Mouse (Mus musculus) liver, embryonic 11.5 days (tissue): ENCODE results near the gene Xylt2. TPM values are rescaled to one million over a fixed set of nuclear protein-coding genes. Genes with fewer than 3 reads are reported as not detected.
"Not testable (repeated sequence)": the region's sequence is repeated elsewhere in the genome, so short reads cannot be mapped to it uniquely, and the experiment has no call there.

Experiments
- ATAC-seq: fragments of 200-750 bp; cut with Nextera tagmentation; replicated peaks from 2 replicates; pipeline ENCODE4 v1.8.0; 2017; ENCODE audit warnings: moderate number of reproducible peaks, mild to moderate bottlenecking, moderate TSS enrichment, moderate library complexity; ENCODE audit not compliant: low FRiP score
- DNase-seq: peaks from one replicate; pipeline ENCODE4 v3.0.0-alpha.2; 2017; ENCODE audit warnings: low spot score
- H3K27ac ChIP-seq: fragments of 300-500 bp; sonication (generic); 2 replicates; pipeline ENCODE4 v1.5.1; 2014; ENCODE audit warnings: mild to moderate bottlenecking, low read depth, low read length, control low read depth
- H3K27me3 ChIP-seq: fragments of 300-500 bp; sonication (generic); replicated peaks from 2 replicates; pipeline ENCODE4 v1.6.1; 2014; ENCODE audit warnings: low read length, mixed read lengths; ENCODE audit not compliant: control insufficient read depth, insufficient read depth
- H3K36me3 ChIP-seq: fragments of 300-500 bp; sonication (generic); 2 replicates; pipeline ENCODE4 v1.6.1; 2014; ENCODE audit warnings: mild to moderate bottlenecking, low read length, moderate library complexity, mixed read lengths; ENCODE audit not compliant: control insufficient read depth, insufficient read depth
- H3K4me1 ChIP-seq: fragments of 300-500 bp; sonication (generic); replicated peaks from 2 replicates; pipeline ENCODE4 v1.6.1; 2014; ENCODE audit warnings: low read length, mixed read lengths; ENCODE audit not compliant: control insufficient read depth, insufficient read depth
- H3K4me2 ChIP-seq: fragments of 300-500 bp; sonication (generic); 2 replicates; pipeline ENCODE4 v1.6.1; 2014; ENCODE audit warnings: mild to moderate bottlenecking, control low read depth, moderate library complexity
- H3K4me3 ChIP-seq: fragments of 300-500 bp; sonication (generic); 2 replicates; pipeline ENCODE4 v1.5.1; 2014; ENCODE audit warnings: low read depth, low read length, control low read depth
- H3K9ac ChIP-seq: fragments of 300-500 bp; sonication (generic); 2 replicates; pipeline ENCODE4 v1.6.1; 2014; ENCODE audit warnings: low read depth, low read length, control low read depth
- H3K9me3 ChIP-seq: fragments of 300-500 bp; sonication (generic); 2 replicates; pipeline ENCODE4 v1.6.1; 2016; ENCODE audit warnings: low read length, inconsistent platforms, mixed read lengths; ENCODE audit not compliant: control insufficient read depth
- WGBS: fragments of 180-500 bp; shearing (Covaris S2); extraction: QIAGEN DNeasy Blood & Tissue Kit; methylation state at CpG from one replicate; pipeline ENCODE4 v1.1.7; 2014; 5-methylcytosine and 5-hydroxymethylcytosine counted together
- polyA plus RNA-seq: library from polyadenylated mRNA; unstranded; fragments of >200 nt; fragmentation: Nextera tagmentation; extraction: Ambion mirVana; gene quantifications from 2 replicates; pipeline ENCODE4 v1.2.1, GENCODE M21; 2014

Xylt2 gene
- polyA plus RNA-seq, 1 experiment from 2014 or later, result 10.5 TPM

DNA sequence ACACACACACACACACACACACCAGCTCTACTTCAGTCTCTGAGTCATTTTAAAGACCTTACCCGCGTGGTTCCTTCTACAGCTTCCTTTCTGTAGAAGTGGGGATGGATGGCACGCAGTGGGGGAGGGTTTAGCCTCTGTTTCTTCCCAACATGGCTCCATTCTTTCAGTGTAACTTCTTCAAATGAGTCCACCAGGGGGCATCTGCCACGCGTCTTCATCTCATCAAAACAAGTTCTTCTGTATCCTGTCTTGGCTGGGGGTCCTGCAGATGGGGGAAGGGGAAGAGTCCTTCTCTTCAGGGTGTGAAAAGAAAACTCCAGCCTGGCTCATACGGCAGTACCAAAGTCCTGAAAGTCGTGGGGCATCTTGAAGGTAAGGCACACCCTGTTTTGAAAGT, 26.7 kb upstream of the Xylt2 start:
- H3K4me1 ChIP-seq, result no peaks in the 10 kb centered on the region
- 44% methylated on average over 7 of the region's 7 CpGs for WGBS
- H3K27me3 ChIP-seq, result 0 out of 2 replicates have a peak, but pooled peaks cover 3% of the 10 kb centered on the region
- no peak overlapping the region for H3K4me3 ChIP-seq
- no peak for ATAC-seq
- no peak for DNase-seq
- no peak overlapping the region for H3K9ac ChIP-seq
- H3K9me3 ChIP-seq, result no peaks in the 10 kb centered on the region
- H3K4me2 ChIP-seq, result no peak overlapping the region
- no peaks in the 10 kb centered on the region for H3K36me3 ChIP-seq
- H3K27ac ChIP-seq, result no peak overlapping the region

DNA sequence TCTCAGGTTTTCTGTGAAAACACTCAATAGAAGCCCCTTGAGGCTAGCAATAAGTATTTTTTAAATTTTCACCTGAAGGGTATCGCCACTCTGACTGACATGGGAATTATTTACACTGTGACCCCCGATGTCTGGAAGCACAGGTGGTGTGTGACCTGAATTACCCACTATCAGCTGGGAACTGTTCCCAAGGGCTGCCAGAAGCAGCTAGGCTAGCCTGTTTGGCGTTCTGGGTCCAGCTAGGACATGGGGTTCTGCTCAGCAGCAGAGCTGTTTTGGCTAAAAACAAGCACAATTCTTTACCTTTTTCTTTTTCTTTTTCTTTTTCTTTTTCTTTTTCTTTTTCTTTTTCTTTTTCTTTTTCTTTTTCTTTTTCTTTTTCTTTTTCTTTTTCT, 24.9 kb upstream of the Xylt2 start:
- no peak overlapping the region for H3K27ac ChIP-seq
- DNase-seq, result no peak
- no peaks in the 10 kb centered on the region for H3K36me3 ChIP-seq
- H3K4me3 ChIP-seq, result no peak overlapping the region
- no peak overlapping the region for H3K4me2 ChIP-seq
- no peak for ATAC-seq
- no peaks in the 10 kb centered on the region for H3K9me3 ChIP-seq
- 66% methylated on average over 3 of the region's 3 CpGs for WGBS
- H3K9ac ChIP-seq, result no peak overlapping the region
- 0 out of 2 replicates have a peak, but pooled peaks cover 3% of the 10 kb centered on the region for H3K27me3 ChIP-seq
- H3K4me1 ChIP-seq, result no peaks in the 10 kb centered on the region

DNA sequence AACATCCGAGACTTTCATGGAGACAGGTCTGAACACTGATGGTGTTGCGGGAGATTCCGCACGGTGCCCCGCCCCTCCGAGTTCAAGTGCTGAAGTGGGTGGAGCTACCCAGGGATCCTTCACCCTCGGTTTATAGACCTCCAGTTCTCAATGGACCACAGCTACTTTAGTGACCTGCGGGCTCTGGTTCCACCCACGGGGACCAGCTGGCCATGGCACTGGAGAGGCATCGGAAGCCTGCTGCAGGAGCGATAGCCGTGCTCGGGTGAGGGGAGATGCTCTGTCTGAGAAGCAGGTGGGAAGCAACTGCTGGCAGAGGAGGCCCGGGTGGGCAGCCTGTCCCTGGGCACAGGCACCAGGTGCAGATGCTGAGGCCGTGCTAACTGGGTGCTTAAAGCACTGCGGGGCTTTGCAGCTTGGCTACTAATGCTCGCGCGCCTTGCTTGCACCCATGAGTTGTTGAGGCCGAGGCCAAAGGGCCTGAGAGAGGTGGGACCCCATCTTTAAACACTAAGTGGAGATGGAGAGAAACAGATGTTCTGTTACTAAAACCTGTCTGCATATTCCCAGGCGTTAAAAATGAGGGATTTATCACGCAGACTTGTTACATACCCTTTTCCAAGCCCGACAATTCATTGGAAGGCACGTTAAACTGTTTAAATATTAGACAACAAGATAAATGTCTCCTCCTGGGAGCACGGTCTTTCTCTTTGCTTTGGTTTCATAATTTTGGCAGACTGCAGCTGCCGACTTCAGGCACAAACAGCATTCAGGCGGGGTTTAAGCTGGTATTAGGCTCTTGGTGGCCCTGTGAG, 24.3 kb upstream of the Xylt2 start:
- H3K27ac ChIP-seq, result no peak overlapping the region
- H3K36me3 ChIP-seq, result no peaks in the 10 kb centered on the region
- no peak overlapping the region for H3K4me2 ChIP-seq
- no peak for DNase-seq
- 61% methylated on average over 27 of the region's 27 CpGs for WGBS
- H3K9ac ChIP-seq, result no peak overlapping the region
- no peaks in the 10 kb centered on the region for H3K4me1 ChIP-seq
- ATAC-seq, result no peak
- no peaks in the 10 kb centered on the region for H3K9me3 ChIP-seq
- H3K4me3 ChIP-seq, result no peak overlapping the region
- H3K27me3 ChIP-seq, result 0 out of 2 replicates have a peak, but pooled peaks cover 3% of the 10 kb centered on the region

DNA sequence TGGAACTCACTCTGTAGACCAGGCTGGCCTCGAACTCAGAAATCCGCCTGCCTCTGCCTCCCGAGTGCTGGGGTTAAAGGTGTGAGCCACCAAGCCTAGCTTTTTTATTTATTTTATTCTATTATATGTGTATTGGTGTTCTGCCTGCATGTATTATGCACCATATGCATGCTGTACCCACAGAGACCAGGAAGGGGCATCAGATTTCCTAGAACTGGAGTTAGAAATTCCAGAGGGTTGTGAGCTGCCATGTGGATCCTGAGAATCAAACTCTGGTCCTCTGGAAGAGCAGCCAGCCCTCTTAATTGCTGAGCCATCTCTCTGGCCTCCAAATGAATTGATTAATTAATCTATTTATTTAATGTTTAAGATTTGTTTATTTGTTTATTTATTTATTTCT, 22.1 kb upstream of the Xylt2 start:
- DNase-seq (no peak), ATAC-seq (no peak)
- 97% methylated on average over 3 of the region's 3 CpGs for WGBS
- no peak overlapping the region for H3K27ac ChIP-seq
- no peaks in the 10 kb centered on the region for H3K4me1 ChIP-seq
- 0 out of 2 replicates have a peak, but pooled peaks cover 3% of the 10 kb centered on the region for H3K27me3 ChIP-seq
- no peak overlapping the region for H3K9ac ChIP-seq
- no peaks in the 10 kb centered on the region for H3K9me3 ChIP-seq
- no peaks in the 10 kb centered on the region for H3K36me3 ChIP-seq
- no peak overlapping the region for H3K4me3 ChIP-seq
- no peak overlapping the region for H3K4me2 ChIP-seq

DNA sequence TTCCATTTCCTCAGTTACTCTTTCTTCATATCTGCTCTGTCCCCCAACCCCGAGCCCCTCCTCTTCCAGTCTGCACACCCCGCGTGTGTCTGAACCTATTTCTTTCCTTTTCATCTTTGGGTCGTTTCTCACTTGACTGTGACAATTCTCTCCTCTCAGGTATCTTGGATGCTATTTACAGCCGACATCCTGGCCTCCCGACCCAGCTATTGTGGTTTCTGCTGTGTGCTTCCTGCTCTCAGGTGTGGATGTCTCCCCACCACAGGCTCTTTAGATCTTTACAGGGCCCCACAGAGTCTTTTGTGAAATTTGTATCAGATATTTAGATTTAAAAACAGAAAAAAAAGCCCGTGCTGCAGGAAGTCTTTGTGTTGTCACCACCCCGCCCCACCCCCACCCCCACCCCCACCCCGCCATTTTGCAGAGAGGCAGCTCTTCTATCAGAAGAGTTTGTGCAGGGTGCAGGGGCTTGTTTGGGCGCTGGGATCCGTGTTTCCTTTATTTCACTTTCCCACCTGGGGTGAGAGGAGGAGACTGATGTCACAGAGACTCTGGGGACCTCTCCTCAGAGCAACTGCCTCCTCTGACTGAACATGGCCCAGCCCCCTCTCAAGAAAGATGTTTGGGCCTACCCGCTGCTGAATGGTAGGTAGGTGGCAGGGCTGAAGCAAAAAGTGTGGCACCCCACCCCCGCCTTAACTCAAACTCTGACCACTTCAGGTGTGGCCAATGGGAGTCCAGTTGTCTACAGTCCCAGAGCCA, 20.6 kb upstream of the Xylt2 start:
- Histone ChIP-seq H3K9ac (no peak overlapping the region), H3K4me2 (no peak overlapping the region), H3K27me3 (0 out of 2 replicates have a peak, but pooled peaks cover 3% of the 10 kb centered on the region), H3K27ac (no peak overlapping the region), H3K4me3 (no peak overlapping the region), H3K9me3 (no peaks in the 10 kb centered on the region), H3K4me1 (no peaks in the 10 kb centered on the region), H3K36me3 (no peaks in the 10 kb centered on the region)
- DNase-seq (no peak), ATAC-seq (no peak)
- WGBS, result 45% methylated on average over 13 of the region's 13 CpGs

DNA sequence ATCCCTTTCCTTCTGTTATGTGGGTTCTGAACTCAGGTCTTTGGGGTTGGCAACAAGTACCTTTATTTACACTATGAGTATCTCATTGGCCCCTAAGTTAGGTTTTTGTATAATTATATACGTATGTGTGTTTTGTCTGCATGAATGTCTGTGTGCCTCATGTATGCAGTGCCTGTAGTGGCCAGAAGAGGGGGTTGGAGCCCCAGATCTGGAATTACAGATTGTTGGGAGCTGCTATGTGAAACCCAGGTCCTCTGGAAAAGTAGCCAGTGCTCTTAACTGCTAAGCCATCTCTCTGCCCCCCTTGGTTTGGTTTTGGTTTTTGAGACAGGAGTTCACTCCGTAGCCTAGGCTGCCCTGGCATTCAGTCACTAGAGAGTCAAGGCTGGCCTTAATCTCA, 19.8 kb upstream of the Xylt2 start:
- H3K9me3 ChIP-seq, result no peaks in the 10 kb centered on the region
- ATAC-seq (no peak), DNase-seq (no peak)
- no peak overlapping the region for H3K4me2 ChIP-seq
- 87% methylated on average over 2 of the region's 2 CpGs for WGBS
- H3K36me3 ChIP-seq, result no peaks in the 10 kb centered on the region
- H3K9ac ChIP-seq, result no peak overlapping the region
- H3K27ac ChIP-seq, result no peak overlapping the region
- 0 out of 2 replicates have a peak, but pooled peaks cover 3% of the 10 kb centered on the region for H3K27me3 ChIP-seq
- no peak overlapping the region for H3K4me3 ChIP-seq
- H3K4me1 ChIP-seq, result no peaks in the 10 kb centered on the region

DNA sequence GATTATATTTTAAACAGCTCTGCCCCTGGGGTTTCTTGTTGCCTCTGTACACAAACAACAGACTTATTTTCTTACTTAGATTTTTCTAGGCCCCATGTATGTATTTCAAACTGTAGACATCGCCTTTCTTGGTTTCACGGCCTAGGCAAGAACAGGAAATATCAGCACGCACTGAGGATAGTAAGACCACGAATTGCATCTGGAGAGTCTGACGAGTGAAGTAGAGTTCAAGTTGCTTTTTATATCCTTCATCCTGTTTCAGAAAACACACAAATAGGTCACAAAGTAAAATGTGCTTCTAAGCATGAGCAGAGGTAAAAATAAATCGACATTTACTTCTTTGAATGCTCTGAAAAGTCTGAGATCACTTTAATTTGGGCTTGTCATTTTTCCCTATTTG, 18.2 kb upstream of the Xylt2 start:
- ATAC-seq (no peak), DNase-seq (no peak)
- no peak overlapping the region for H3K4me2 ChIP-seq
- H3K4me3 ChIP-seq, result no peak overlapping the region
- 65% methylated on average over 6 of the region's 6 CpGs for WGBS
- H3K27me3 ChIP-seq, result no peaks in the 10 kb centered on the region
- no peaks in the 10 kb centered on the region for H3K4me1 ChIP-seq
- H3K27ac ChIP-seq, result no peak overlapping the region
- no peak overlapping the region for H3K9ac ChIP-seq
- H3K36me3 ChIP-seq, result no peaks in the 10 kb centered on the region
- H3K9me3 ChIP-seq, result no peaks in the 10 kb centered on the region

DNA sequence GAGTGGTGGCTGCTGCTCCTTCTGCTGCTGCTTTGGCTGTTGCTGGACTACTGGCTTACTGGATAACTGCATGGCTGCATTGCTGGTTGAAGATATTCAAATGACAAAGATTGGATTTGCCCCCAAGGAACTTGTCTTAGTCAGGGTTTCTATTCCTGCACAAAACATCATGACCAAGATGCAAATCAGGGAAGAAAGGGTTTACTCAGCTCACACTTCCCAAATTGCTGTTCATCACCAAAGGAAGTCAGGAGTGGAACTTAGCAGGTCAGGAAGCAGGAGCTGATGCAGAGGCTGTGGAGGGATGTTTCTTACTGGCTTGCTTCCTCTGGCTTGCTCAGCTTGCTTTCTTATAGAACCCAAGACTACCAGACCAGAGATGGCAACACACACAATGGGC, 15.2 kb upstream of the Xylt2 start:
- H3K9me3 ChIP-seq, H3K27me3 ChIP-seq, H3K27ac ChIP-seq, H3K9ac ChIP-seq, H3K4me3 ChIP-seq, ATAC-seq, H3K36me3 ChIP-seq, H3K4me2 ChIP-seq, DNase-seq, H3K4me1 ChIP-seq: not testable (repeated sequence)
